Mouse (Mus musculus): ENCODE measurements around the gene Oas1d.

Oas1d gene

DNA sequence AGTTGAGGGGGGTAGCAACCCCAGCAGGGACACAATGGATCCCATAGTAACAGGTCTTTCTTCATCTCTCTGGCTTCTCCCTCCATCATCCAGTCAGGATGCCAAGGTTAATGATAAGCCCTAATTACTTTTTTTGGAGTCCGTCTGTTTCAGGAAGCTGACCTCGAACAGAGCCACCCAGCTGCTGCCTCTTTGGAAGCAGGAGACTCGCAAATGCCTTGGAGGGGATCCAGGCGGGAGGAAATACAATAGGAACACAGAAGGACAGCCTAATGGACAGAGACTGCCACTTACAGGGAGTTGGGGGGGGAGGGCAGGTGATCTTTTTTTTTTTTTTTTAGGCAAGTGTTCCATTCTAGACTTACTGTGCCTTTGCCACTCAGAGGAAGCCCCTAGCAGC, 55.4 kb downstream of the Oas1d start:
- no peak for DNase-seq (ENCODE audit: low read depth, low spot score)

All from retina, adult 2 months (tissue).